Mouse (Mus musculus): ENCODE measurements at regions not wholly inside any gene's neighbourhood (a gene's known extent, or its start where the extent isn't known, plus 50 kb on each side); places are given as distances from the start of the nearest gene placed in this dataset.

GRCm38 (mm10) chr13:44206042-44206441, 421.5 kb downstream of the Cd83 start:
- TF ChIP-seq CTCF (IDR thresholded peaks at IDR 0.05; ENCODE audit: low read depth), result no peak
- peak; percentile 51 for TF ChIP-seq EP300 (IDR thresholded peaks at IDR 0.05; ENCODE audit: low read depth)
